Mouse (Mus musculus) kidney, adult 10 weeks (tissue): ENCODE results near the gene Tlr8. TPM values are rescaled to one million over a fixed set of nuclear protein-coding genes. Genes with fewer than 3 reads are reported as not detected.

Experiments used
- polyA plus RNA-seq: library from polyadenylated mRNA; stranded (reverse); fragments of 350-450 nt; fragmentation: Illumina TruSeq; extraction: RNeasy Lipid Tissue Mini Kit (QIAGEN cat#74804); gene quantifications from one replicate; pipeline ENCODE4 v1.2.3, GENCODE M21; 2014; ENCODE audit warnings: low read depth, low replicate concordance

Gene Tlr8
- polyA plus RNA-seq: 0.89 TPM

DNA sequence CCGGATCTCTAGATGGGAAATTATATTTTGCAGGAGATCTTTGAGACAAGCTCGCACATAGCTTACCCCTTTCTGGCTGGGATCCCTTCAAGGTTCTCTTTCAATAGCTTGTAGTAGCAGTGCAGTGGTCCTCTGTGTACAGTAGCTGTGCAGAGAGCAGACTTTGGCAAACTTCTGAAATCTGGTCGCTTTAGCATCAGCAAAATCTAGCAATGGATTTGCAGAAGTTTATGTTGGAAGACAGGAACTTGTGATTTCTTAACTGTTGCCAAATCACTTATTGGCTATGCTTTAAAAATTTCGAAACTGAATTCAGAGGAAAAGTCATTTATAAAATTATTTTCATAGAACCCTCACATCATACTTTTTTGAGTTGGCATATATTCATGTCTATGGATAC, at the start of gene Tlr8:
Gene Tlr8, minus strand, starts transcription at position 244 of the 400 bp plus-strand sequence.

DNA sequence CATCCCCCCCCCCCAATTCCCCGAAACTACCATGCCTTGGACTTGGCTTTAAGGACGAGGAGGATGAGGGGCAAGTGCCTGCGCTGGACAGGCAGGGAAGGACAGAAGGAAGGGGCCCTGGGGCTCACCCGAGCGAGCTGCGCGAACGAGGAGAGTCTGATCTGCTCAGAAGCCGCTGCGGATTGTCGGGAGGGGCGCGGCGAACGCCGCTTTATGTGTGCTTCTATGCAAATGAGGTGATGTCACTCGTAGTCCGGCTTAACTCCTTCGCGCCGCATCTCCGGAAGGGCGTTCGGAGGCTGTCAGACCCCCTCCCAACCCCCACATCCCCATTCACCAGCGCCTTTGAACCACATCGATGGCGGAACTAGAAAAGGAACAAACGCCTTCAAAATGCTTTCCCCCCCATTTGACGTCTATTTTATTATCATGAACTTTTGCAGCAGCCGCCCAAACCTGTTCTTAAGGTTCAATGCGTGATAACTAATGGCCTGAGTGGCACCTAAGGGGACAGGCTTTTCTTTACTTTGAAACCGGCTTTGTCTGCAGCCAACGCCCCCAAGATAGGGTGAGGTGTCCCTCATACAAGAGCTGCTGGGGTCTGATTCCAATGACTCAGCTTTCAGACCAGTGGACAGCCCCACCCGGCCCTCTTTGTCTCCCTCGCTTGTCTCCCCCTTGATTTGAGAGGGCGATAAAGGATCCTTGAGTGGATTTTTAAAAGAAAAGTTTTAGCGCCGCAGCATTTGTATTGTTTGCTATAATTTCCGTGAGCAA, 55.0 kb downstream of the Tlr8 start, which contains the start of gene Tmsb4x:
Gene Tmsb4x, minus strand, starts transcription at position 338 of the 777 bp plus-strand sequence.

Other genes starting within 250 kb of the Tlr8 start
- 807 TPM for gene Tmsb4x, start 55.0 kb downstream of the Tlr8 start, polyA plus RNA-seq
- gene Tlr7, start 66.2 kb upstream of the Tlr8 start, polyA plus RNA-seq: 4.7 TPM
- 220 TPM for gene Prps2, start 118.4 kb upstream of the Tlr8 start, polyA plus RNA-seq